Mouse (Mus musculus): ENCODE results near the gene Efcab7. TPM values are rescaled to one million over a fixed set of nuclear protein-coding genes. Genes with fewer than 3 reads are reported as not detected.

Efcab7 gene
- total RNA-seq, 1 experiment: 12.9 TPM

- no peak for DNase-seq (ENCODE audit: low read depth, low spot score)
- in situ Hi-C loops (cut with MboI; ENCODE audit: low sequenced_read_pairs in 2 of 2, unreplicated experiment in 2 of 2): no loop called here
Observed at GRCm38 (mm10) chr4:99939711-99940505, 110.9 kb downstream of the Efcab7 start.

GRCm38 (mm10) chr4:99941655-99942414 is 112.8 kb downstream of the Efcab7 start:
- Histone ChIP-seq H3K9me3 (ENCODE audit: control insufficient read depth, insufficient read depth, low read depth, low read length) (no peaks in the 10 kb centered on the region), H3K4me1 (ENCODE audit: control insufficient read depth in 2 of 2, insufficient read depth in 2 of 2, low read length in 2 of 2, poor library complexity in 1 of 2) (peaks cover 0 to 6% of the 10 kb centered on the region in 2 experiments; a peak in 1 of 4 replicates), H3K4me3 (ENCODE audit: insufficient read depth in 1 of 2, low read depth in 1 of 2, low read length in 2 of 2, poor library complexity in 1 of 2, severe bottlenecking in 1 of 2) (no peak overlapping the region), H3K36me3 (ENCODE audit: control insufficient read depth, insufficient read depth, low read length, poor library complexity, severe bottlenecking) (no peaks in the 10 kb centered on the region), H3K27ac (ENCODE audit: insufficient read depth, low read depth, low read length, poor library complexity, severe bottlenecking) (no peak overlapping the region), H3K9ac (ENCODE audit: insufficient read depth, low read depth, low read length, poor library complexity, severe bottlenecking) (no peak overlapping the region)
- TF ChIP-seq CHD2 (IDR thresholded peaks at IDR 0.05; ENCODE audit: low read depth, low read length): no peak
- DNase-seq (ENCODE audit: low read depth, low spot score): no peak
- in situ Hi-C loops (cut with MboI; ENCODE audit: low sequenced_read_pairs in 2 of 2, unreplicated experiment in 2 of 2): no loop called here

More at GRCm38 (mm10) chr4:99939711-99940505, 110.9 kb downstream of the Efcab7 start:
- Histone ChIP-seq H3K9me3 (ENCODE audit: control insufficient read depth, insufficient read depth, low read depth, low read length) (no peaks in the 10 kb centered on the region), H3K27ac (ENCODE audit: insufficient read depth, low read depth, low read length, poor library complexity, severe bottlenecking) (no peak overlapping the region), H3K9ac (ENCODE audit: insufficient read depth, low read depth, low read length, poor library complexity, severe bottlenecking) (no peak overlapping the region), H3K4me3 (ENCODE audit: insufficient read depth in 1 of 2, low read depth in 1 of 2, low read length in 2 of 2, poor library complexity in 1 of 2, severe bottlenecking in 1 of 2) (no peak overlapping the region), H3K36me3 (ENCODE audit: control insufficient read depth, insufficient read depth, low read length, poor library complexity, severe bottlenecking) (no peaks in the 10 kb centered on the region), H3K4me1 (ENCODE audit: control insufficient read depth in 2 of 2, insufficient read depth in 2 of 2, low read length in 2 of 2, poor library complexity in 1 of 2) (peaks cover 0 to 6% of the 10 kb centered on the region in 2 experiments; a peak in 1 of 4 replicates)
- TF ChIP-seq MAFK (IDR thresholded peaks at IDR 0.05; ENCODE audit: insufficient read depth, low read depth, low read length) (no peak), ZC3H11A (IDR thresholded peaks at IDR 0.05; ENCODE audit: borderline replicate concordance, low read depth, low read length) (no peak), HCFC1 (IDR thresholded peaks at IDR 0.05; ENCODE audit: borderline replicate concordance, insufficient read depth, low read length) (no peak), ZNF384 (IDR thresholded peaks at IDR 0.05; ENCODE audit: low read depth, low read length) (no peak), CHD2 (IDR thresholded peaks at IDR 0.05; ENCODE audit: low read depth, low read length) (no peak)

GRCm38 (mm10) chr4:99944606-99945005 is 115.6 kb downstream of the Efcab7 start:
- no peak overlapping the region for H3K9ac ChIP-seq (ENCODE audit: insufficient read depth, low read depth, low read length, poor library complexity, severe bottlenecking)
- H3K4me3 ChIP-seq (ENCODE audit: insufficient read depth in 1 of 2, low read depth in 1 of 2, low read length in 2 of 2, poor library complexity in 1 of 2, severe bottlenecking in 1 of 2): no peak overlapping the region
- H3K27ac ChIP-seq (ENCODE audit: insufficient read depth, low read depth, low read length, poor library complexity, severe bottlenecking): no peak overlapping the region
- no peaks in the 10 kb centered on the region for H3K9me3 ChIP-seq (ENCODE audit: control insufficient read depth, insufficient read depth, low read depth, low read length)
- TF ChIP-seq CHD2 (IDR thresholded peaks at IDR 0.05; ENCODE audit: low read depth, low read length) (no peak), ZNF384 (IDR thresholded peaks at IDR 0.05; ENCODE audit: low read depth, low read length) (no peak), HCFC1 (IDR thresholded peaks at IDR 0.05; ENCODE audit: borderline replicate concordance, insufficient read depth, low read length) (no peak), MAFK (IDR thresholded peaks at IDR 0.05; ENCODE audit: insufficient read depth, low read depth, low read length) (no peak), ZC3H11A (IDR thresholded peaks at IDR 0.05; ENCODE audit: borderline replicate concordance, low read depth, low read length) (no peak)
- H3K36me3 ChIP-seq (ENCODE audit: control insufficient read depth, insufficient read depth, low read length, poor library complexity, severe bottlenecking): no peaks in the 10 kb centered on the region
- peaks cover 0 to 11% of the 10 kb centered on the region in 2 experiments; a peak in 1 of 4 replicates for H3K4me1 ChIP-seq (ENCODE audit: control insufficient read depth in 2 of 2, insufficient read depth in 2 of 2, low read length in 2 of 2, poor library complexity in 1 of 2)
- DNase-seq (ENCODE audit: low read depth, low spot score): no peak
- in situ Hi-C loops (cut with MboI; ENCODE audit: low sequenced_read_pairs in 2 of 2, unreplicated experiment in 2 of 2): no loop called here

- in situ Hi-C loops (cut with MboI; ENCODE audit: low sequenced_read_pairs in 2 of 2, unreplicated experiment in 2 of 2): no loop called here
- H3K36me3 ChIP-seq (ENCODE audit: control insufficient read depth, insufficient read depth, low read length, poor library complexity, severe bottlenecking): no peaks in the 10 kb centered on the region
- no peaks in the 10 kb centered on the region for H3K9me3 ChIP-seq (ENCODE audit: control insufficient read depth, insufficient read depth, low read depth, low read length)
- no peak overlapping the region for H3K9ac ChIP-seq (ENCODE audit: insufficient read depth, low read depth, low read length, poor library complexity, severe bottlenecking)
- H3K27ac ChIP-seq (ENCODE audit: insufficient read depth, low read depth, low read length, poor library complexity, severe bottlenecking): no peak overlapping the region
- no peak for TF ChIP-seq CHD2 (IDR thresholded peaks at IDR 0.05; ENCODE audit: low read depth, low read length)
- TF ChIP-seq ZC3H11A (IDR thresholded peaks at IDR 0.05; ENCODE audit: borderline replicate concordance, low read depth, low read length): no peak
- no peak for TF ChIP-seq ZNF384 (IDR thresholded peaks at IDR 0.05; ENCODE audit: low read depth, low read length)
- no peak for TF ChIP-seq MAFK (IDR thresholded peaks at IDR 0.05; ENCODE audit: insufficient read depth, low read depth, low read length)
- TF ChIP-seq HCFC1 (IDR thresholded peaks at IDR 0.05; ENCODE audit: borderline replicate concordance, insufficient read depth, low read length): no peak
- no peak overlapping the region for H3K4me3 ChIP-seq (ENCODE audit: insufficient read depth in 1 of 2, low read depth in 1 of 2, low read length in 2 of 2, poor library complexity in 1 of 2, severe bottlenecking in 1 of 2)
- DNase-seq (ENCODE audit: low read depth, low spot score): no peak
- H3K4me1 ChIP-seq (ENCODE audit: control insufficient read depth in 2 of 2, insufficient read depth in 2 of 2, low read length in 2 of 2, poor library complexity in 1 of 2): peaks cover 0 to 11% of the 10 kb centered on the region in 2 experiments; a peak in 1 of 4 replicates
Observed at GRCm38 (mm10) chr4:99945011-99945410, 116.0 kb downstream of the Efcab7 start.
